In genomic region chr4:155306356-155307242, GRCm38 (mm10) we compare ENCODE assay signal across 12 mouse cellular contexts. TPM values are rescaled to one million over a fixed set of nuclear protein-coding genes. Genes with fewer than 3 reads are reported as not detected.
DNase-seq lines count a peak whose midpoint lies in the region; ATAC-seq lines count a peak whose summit lies in the region.
"Had no signal": no experiment of that assay in that cellular context is flagged by ENCODE, and none has a peak within 500 bp of the region (broad histone marks: within the 10 kb centered on the region; RNA-seq: fewer than 3 reads in every experiment).

No protein-coding gene starts in this region.

- H3K4me2 ChIP-seq in forebrain, embryonic 13.5 days, result 0 out of 2 replicates have a peak overlapping the region, but pooled peaks have one; percentile 22
- no peak overlapping the region for H3K4me2 ChIP-seq in midbrain, embryonic 12.5 days (replicated peaks)
- no peak overlapping the region for H3K4me2 ChIP-seq in kidney, embryonic 15.5 days

- H3K27me3 ChIP-seq in forebrain, embryonic 13.5 days, result no peaks in the 10 kb centered on the region
- H3K27me3 ChIP-seq in midbrain, embryonic 12.5 days, result 0 out of 2 replicates have a peak, but pooled peaks cover 13% of the 10 kb centered on the region
- H3K27me3 ChIP-seq in kidney, embryonic 15.5 days, result no peaks in the 10 kb centered on the region

- peak overlapping the region; percentile 91 for H3K27ac ChIP-seq in forebrain, embryonic 13.5 days
- H3K27ac ChIP-seq in midbrain, embryonic 12.5 days (replicated peaks), result peak overlapping the region; percentile 15; the same call in 1 of the 2 replicates
- no peak overlapping the region for H3K27ac ChIP-seq in kidney, embryonic 15.5 days
- H3K27ac ChIP-seq: kidney, postnatal 0 days; liver, embryonic 14.5 days had no signal

- 0 out of 2 replicates have a peak overlapping the region, but pooled peaks have one; percentile 12 for H3K9ac ChIP-seq in forebrain, embryonic 13.5 days
- no peak overlapping the region for H3K9ac ChIP-seq in midbrain, embryonic 12.5 days (replicated peaks)
- no peak overlapping the region for H3K9ac ChIP-seq in kidney, embryonic 15.5 days
- H3K9ac ChIP-seq: liver, embryonic 14.5 days had no signal

- ATAC-seq in forebrain, embryonic 13.5 days, result no peak
- no peak for ATAC-seq in midbrain, embryonic 12.5 days (ENCODE audit: low FRiP score, low read depth)
- no peak for ATAC-seq in kidney, embryonic 15.5 days (replicated peaks; ENCODE audit: low FRiP score)

- WGBS in forebrain, embryonic 13.5 days, result 66% methylated on average over 24 of the region's 24 CpGs
- WGBS in midbrain, embryonic 12.5 days, result 73% methylated on average over 24 of the region's 24 CpGs
- WGBS in kidney, embryonic 15.5 days, result 53% methylated on average over 24 of the region's 24 CpGs

- DNase-seq in cerebellum, adult 9-10 months, result peak; percentile 58
- no peak for DNase-seq in cerebellum, postnatal 14 days
- DNase-seq in CD4-positive helper T cell, adult 2 months (ENCODE audit: low read depth, low spot score), result peak; percentile 70
- DNase-seq in kidney, adult 9 months, result no peak
- no peak for DNase-seq in kidney, adult 8-10 months
- DNase-seq: heart, postnatal 14 days; layer of hippocampus, postnatal 36 days had no signal

- peaks cover 47% of the 10 kb centered on the region for H3K4me1 ChIP-seq in forebrain, embryonic 13.5 days
- peaks cover 36% of the 10 kb centered on the region for H3K4me1 ChIP-seq in midbrain, embryonic 12.5 days
- H3K4me1 ChIP-seq in kidney, embryonic 15.5 days, result peaks cover 20% of the 10 kb centered on the region

- no peaks in the 10 kb centered on the region for H3K9me3 ChIP-seq in forebrain, embryonic 13.5 days (replicated peaks)
- H3K9me3 ChIP-seq in midbrain, embryonic 12.5 days, result no peaks in the 10 kb centered on the region
- H3K9me3 ChIP-seq in kidney, embryonic 15.5 days (replicated peaks), result no peaks in the 10 kb centered on the region

- H3K4me3 ChIP-seq in forebrain, embryonic 13.5 days, result no peak overlapping the region
- H3K4me3 ChIP-seq in midbrain, embryonic 12.5 days, result no peak overlapping the region
- no peak overlapping the region for H3K4me3 ChIP-seq in kidney, embryonic 15.5 days (replicated peaks)

- H3K36me3 ChIP-seq in forebrain, embryonic 13.5 days (ENCODE audit: poor library complexity, severe bottlenecking), result no peaks in the 10 kb centered on the region
- H3K36me3 ChIP-seq in midbrain, embryonic 12.5 days, result no peaks in the 10 kb centered on the region
- H3K36me3 ChIP-seq in kidney, embryonic 15.5 days, result no peaks in the 10 kb centered on the region

RNA-seq across cellular contexts. Expression of gene Prkcz, which starts 54.6 kb away (rescaled TPM):
- 33.2 and 42.1 TPM in 2 replicates for polyA plus RNA-seq in forebrain, embryonic 13.5 days (2015; fragmentation: Nextera tagmentation; extraction: Ambion mirVana)
- polyA plus RNA-seq in midbrain, embryonic 12.5 days (2016; fragmentation: Nextera tagmentation; extraction: Ambion mirVana), result 30.9 and 32.6 TPM in 2 replicates
- 14.2 and 16.6 TPM in 2 replicates for polyA plus RNA-seq in kidney, embryonic 15.5 days (2015; fragmentation: Nextera tagmentation; extraction: Ambion mirVana)

RNA-seq across cellular contexts. Expression of gene Faap20, which starts 57.0 kb away (rescaled TPM):
- polyA plus RNA-seq in forebrain, embryonic 13.5 days (2015; fragmentation: Nextera tagmentation; extraction: Ambion mirVana), result 90.3 and 93.2 TPM in 2 replicates
- polyA plus RNA-seq in midbrain, embryonic 12.5 days (2016; fragmentation: Nextera tagmentation; extraction: Ambion mirVana), result 102 TPM in 2 replicates
- polyA plus RNA-seq in kidney, embryonic 15.5 days (2015; fragmentation: Nextera tagmentation; extraction: Ambion mirVana), result 66.2 and 68.8 TPM in 2 replicates

Comparison
In these comparisons a context has a peak if more than half of its experiments do, and no peak if none do; other contexts are left out.
1. DNase-seq: peak in cerebellum, adult 9-10 months (single experiment) and CD4-positive helper T cell, adult 2 months (single experiment); none in cerebellum, postnatal 14 days (0 of 2), kidney, adult 9 months (single experiment) and kidney, adult 8-10 months (0 of 2).